Mouse (Mus musculus): ENCODE measurements around the gene Camk2d. TPM values are rescaled to one million over a fixed set of nuclear protein-coding genes. Genes with fewer than 3 reads are reported as not detected.

The Camk2d gene
- total and polyA plus RNA-seq, 3 experiments: 66.1 to 80.4 (median 77.3) TPM

DNA sequence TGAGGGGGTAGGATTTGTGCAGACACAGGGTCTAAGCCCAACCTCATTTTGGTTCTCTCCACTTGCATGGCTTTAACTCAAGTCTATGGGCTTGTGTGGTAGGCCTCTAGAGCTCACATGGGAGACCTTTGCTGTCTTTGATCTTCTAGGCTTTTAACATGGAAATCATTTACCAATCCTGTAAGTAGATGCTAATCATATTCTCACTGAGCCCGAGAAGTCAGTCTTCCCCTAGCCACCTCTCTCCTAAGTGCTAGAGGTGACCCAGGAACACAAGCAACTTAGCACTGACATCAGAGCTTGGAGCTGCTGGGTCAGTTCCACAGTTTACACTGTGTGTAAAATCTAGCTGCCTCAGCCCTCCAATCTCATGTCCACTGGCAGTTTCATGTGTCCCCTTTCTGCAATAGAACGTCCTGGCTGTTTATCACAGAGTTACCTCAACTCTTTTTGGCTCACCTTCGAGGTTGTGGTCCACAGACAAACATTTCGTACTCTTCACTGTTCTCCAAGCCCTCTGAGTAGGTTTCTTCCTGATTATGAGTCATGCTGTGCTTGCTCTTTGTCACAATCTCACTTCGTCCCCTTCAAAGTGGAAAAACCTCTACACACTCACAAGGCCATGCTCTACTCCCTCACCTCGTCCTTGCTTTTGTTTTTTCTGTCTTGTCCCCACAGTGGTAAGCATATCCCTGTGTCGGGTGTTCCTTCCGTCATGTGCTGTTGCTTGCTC, 63.9 kb downstream of the Camk2d start (continued):
- no peak for TF ChIP-seq ZC3H11A (IDR thresholded peaks at IDR 0.05; ENCODE audit: low read depth, low read length)
- peak; percentile 68 for TF ChIP-seq JUND (conservative IDR thresholded peaks at IDR 0.05; ENCODE audit: low read depth, low read length)
- TF ChIP-seq RCOR1 (conservative IDR thresholded peaks at IDR 0.05; ENCODE audit: low read depth, low read length): no peak
- 0 out of 2 replicates have a peak, but pooled peaks have one; percentile 37 for TF ChIP-seq IRF4 (IDR thresholded peaks at IDR 0.05; ENCODE audit: low read depth, low read length)
- peak; percentile 14; the same call in 1 of the 2 replicates for TF ChIP-seq MAX (IDR thresholded peaks at IDR 0.05; ENCODE audit: low read length)
- peak; percentile 66; the same call in 1 of the 2 replicates for TF ChIP-seq JUN (IDR thresholded peaks at IDR 0.05; ENCODE audit: insufficient read depth, low read depth, low read length)
- TF ChIP-seq TCF12 (IDR thresholded peaks at IDR 0.05; ENCODE audit: low read depth, low read length): no peak

DNA sequence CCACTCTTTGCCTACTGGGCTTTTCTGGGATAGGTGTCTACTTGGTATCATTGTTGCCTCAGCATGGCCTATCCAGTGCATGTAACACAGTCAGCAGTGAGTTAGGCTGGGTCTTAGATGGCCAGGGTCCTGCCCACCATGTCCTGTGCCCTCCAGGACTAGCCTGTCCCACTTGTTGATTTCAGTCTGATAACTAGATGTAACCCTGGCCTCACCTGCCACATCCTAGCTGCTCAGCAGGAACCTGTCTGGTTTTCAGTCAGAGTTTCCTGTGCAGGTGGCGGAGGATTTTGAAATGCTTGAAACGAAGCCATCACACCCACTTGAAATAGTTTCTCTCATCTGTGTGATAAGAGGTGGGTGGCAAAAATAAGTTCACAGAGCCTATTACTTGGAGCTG, 64.5 kb downstream of the Camk2d start:
- Histone ChIP-seq H3K4me2 (ENCODE audit: insufficient read depth, low read depth, poor library complexity, severe bottlenecking) (peak overlapping the region; percentile 99), H3K9me3 (replicated peaks; ENCODE audit: low read length) (no peaks in the 10 kb centered on the region), H3K4me1 (ENCODE audit: control insufficient read depth in 1 of 2, insufficient read depth in 2 of 2) (peaks cover 19 to 83% of the 10 kb centered on the region in 2 experiments), H3K36me3 (replicated peaks in 1 of 2; ENCODE audit: control insufficient read depth in 1 of 2, insufficient read depth in 1 of 2, low read length in 1 of 2) (peaks cover 0 to 3% of the 10 kb centered on the region in 2 experiments), H3K9ac (ENCODE audit: insufficient read depth, low read depth) (peak overlapping the region; percentile 54), H3K27me3 (replicated peaks) (no peaks in the 10 kb centered on the region), H3K4me3 (replicated peaks in 1 of 3; ENCODE audit: low read depth in 2 of 3, low read length in 2 of 3, poor library complexity in 1 of 3) (peak overlapping the region in 2 of 3 experiments; percentile 3 to 26), H3K79me2 (replicated peaks; ENCODE audit: control insufficient read depth, extremely low read depth, insufficient read depth, poor library complexity, severe bottlenecking) (peaks cover 78% of the 10 kb centered on the region), H3K27ac (ENCODE audit: insufficient read depth, low read depth) (peak overlapping the region; percentile 92)
- peak; percentile 77 for DNase-seq (ENCODE audit: extremely low read depth)
- in situ Hi-C loops (cut with MboI; ENCODE audit: low pct_ligation_motif_present, low pct_unique_long_range_greater_than_20kb, low sequenced_read_pairs) (loop anchor here (5.0 kb wide), 1 partner anchor 63 kb away; the partner anchor contains the start of gene Camk2d), dilution Hi-C loops (cut with MboI; ENCODE audit: extremely low pct_ligation_motif_present, extremely low pct_unique_long_range_greater_than_20kb, low sequenced_read_pairs) (no loop called here)
- TF ChIP-seq NELFE (IDR thresholded peaks at IDR 0.05; ENCODE audit: low read depth, low read length) (no peak), MAFK (IDR thresholded peaks at IDR 0.05; ENCODE audit: insufficient replicate concordance, low read length) (0 out of 2 replicates have a peak, but pooled peaks have one; percentile 23), MXI1 (IDR thresholded peaks at IDR 0.05; ENCODE audit: low read depth, low read length) (peak; percentile 39; the same call in 1 of the 2 replicates), USF2 (conservative IDR thresholded peaks at IDR 0.05; ENCODE audit: low read depth, low read length) (no peak), ZMIZ1 (IDR thresholded peaks at IDR 0.05; ENCODE audit: low read depth, low read length) (no peak), SIN3A (IDR thresholded peaks at IDR 0.05; ENCODE audit: low read length) (peak; percentile 42; the same call in 1 of the 2 replicates), ZKSCAN1 (IDR thresholded peaks at IDR 0.05; ENCODE audit: borderline replicate concordance, low read depth, low read length) (no peak), SMC3 (IDR thresholded peaks at IDR 0.05; ENCODE audit: low read depth, low read length) (no peak), EP300 (IDR thresholded peaks at IDR 0.05; ENCODE audit: low read length) (peak; percentile 90), UBTF (IDR thresholded peaks at IDR 0.05; ENCODE audit: low read depth, low read length) (no peak; the same call in 1 of the 2 replicates), RAD21 (IDR thresholded peaks at IDR 0.05; ENCODE audit: low read depth, low read length) (no peak), ZNF384 (IDR thresholded peaks at IDR 0.05; ENCODE audit: low read depth, low read length) (no peak), BHLHE40 (IDR thresholded peaks at IDR 0.05; ENCODE audit: low read depth, low read length) (peak; percentile 88), TBP (conservative IDR thresholded peaks at IDR 0.05; ENCODE audit: low read depth, low read length) (no peak), POLR2AphosphoS2 (IDR thresholded peaks at IDR 0.05; ENCODE audit: low read depth, low read length) (no peak), CHD1 (IDR thresholded peaks at IDR 0.05; ENCODE audit: low read depth, low read length) (peak; percentile 42; the same call in 1 of the 2 replicates), GABPA (IDR thresholded peaks at IDR 0.05; ENCODE audit: insufficient replicate concordance, low read depth, low read length) (no peak), MEF2A (IDR thresholded peaks at IDR 0.05; ENCODE audit: borderline replicate concordance, low read depth, low read length) (peak; percentile 45; the same call in 1 of the 2 replicates), MYC (IDR thresholded peaks at IDR 0.05; ENCODE audit: low read depth, low read length) (0 out of 2 replicates have a peak, but pooled peaks have one; percentile 4), CHD2 (IDR thresholded peaks at IDR 0.05; ENCODE audit: low read length) (0 out of 2 replicates have a peak, but pooled peaks have one; percentile 35), MAZ (IDR thresholded peaks at IDR 0.05; ENCODE audit: low read depth, low read length) (no peak), CTCF (conservative IDR thresholded peaks at IDR 0.05 in 1 of 2, IDR thresholded peaks at IDR 0.05 in 1 of 2; ENCODE audit: low read depth in 2 of 2, low read length in 2 of 2) (no peak), IRF4 (IDR thresholded peaks at IDR 0.05; ENCODE audit: low read depth, low read length) (peak; percentile 92), ETS1 (conservative IDR thresholded peaks at IDR 0.05; ENCODE audit: low read depth, low read length) (peak; percentile 69), ELF1 (IDR thresholded peaks at IDR 0.05; ENCODE audit: low read depth, low read length) (no peak), MAX (IDR thresholded peaks at IDR 0.05; ENCODE audit: low read length) (no peak; the same call in 1 of the 2 replicates), RCOR1 (conservative IDR thresholded peaks at IDR 0.05; ENCODE audit: low read depth, low read length) (peak; percentile 88), KAT2A (IDR thresholded peaks at IDR 0.05; ENCODE audit: insufficient replicate concordance, low read length) (no peak), TCF12 (IDR thresholded peaks at IDR 0.05; ENCODE audit: low read depth, low read length) (peak; percentile 91), ZC3H11A (IDR thresholded peaks at IDR 0.05; ENCODE audit: low read depth, low read length) (no peak), JUND (conservative IDR thresholded peaks at IDR 0.05; ENCODE audit: low read depth, low read length) (peak; percentile 81), POLR2A (IDR thresholded peaks at IDR 0.05; ENCODE audit: low read depth, low read length) (no peak; the same call in 1 of the 2 replicates), PAX5 (IDR thresholded peaks at IDR 0.05; ENCODE audit: low read length) (no peak)

All from CH12.LX (cell line).